Mouse (Mus musculus): ENCODE results near the gene Plxnc1. TPM values are rescaled to one million over a fixed set of nuclear protein-coding genes. Genes with fewer than 3 reads are reported as not detected.

Plxnc1 gene
- polyA plus RNA-seq, 1 experiment: 0.05 TPM

- no peaks in the 10 kb centered on the region for H3K79me2 ChIP-seq (ENCODE audit: control insufficient read depth, insufficient read depth)
- H3K4me3 ChIP-seq (ENCODE audit: insufficient read depth, poor library complexity, severe bottlenecking): no peak overlapping the region
- no peaks in the 10 kb centered on the region for H3K36me3 ChIP-seq (ENCODE audit: control insufficient read depth, insufficient read depth)
- H3ac ChIP-seq (ENCODE audit: control insufficient read depth, insufficient read length, low read depth): no peak overlapping the region
- no peak for TF ChIP-seq MYOG (IDR thresholded peaks at IDR 0.05; ENCODE audit: control insufficient read depth, extremely low read depth, insufficient read length)
- no peak for TF ChIP-seq MAX (IDR thresholded peaks at IDR 0.05)
- TF ChIP-seq FOSL1 (IDR thresholded peaks at IDR 0.05; ENCODE audit: insufficient read depth, low read length, poor library complexity, severe bottlenecking): no peak
- TF ChIP-seq CTCF (IDR thresholded peaks at IDR 0.05; ENCODE audit: control insufficient read depth, insufficient read depth, insufficient read length): no peak
- no peak for TF ChIP-seq MYOD1 (IDR thresholded peaks at IDR 0.05; ENCODE audit: control insufficient read depth, insufficient read length, low read depth)
- no peak for TF ChIP-seq USF1 (IDR thresholded peaks at IDR 0.05; ENCODE audit: low read depth)
- TF ChIP-seq CEBPB (IDR thresholded peaks at IDR 0.05; ENCODE audit: low read depth): no peak
- no peaks in the 10 kb centered on the region for H3K27me3 ChIP-seq (ENCODE audit: control insufficient read depth, insufficient read depth, insufficient read length)
- no peaks in the 10 kb centered on the region for H3K79me3 ChIP-seq (ENCODE audit: low read depth)
Observed at GRCm38 (mm10) chr10:94923337-94923762, 21.3 kb downstream of the Plxnc1 start.

GRCm38 (mm10) chr10:94922848-94923247, 21.8 kb downstream of the Plxnc1 start:
- Histone ChIP-seq H3K79me2 (ENCODE audit: control insufficient read depth, insufficient read depth) (no peaks in the 10 kb centered on the region), H3K79me3 (ENCODE audit: low read depth) (no peaks in the 10 kb centered on the region), H3ac (ENCODE audit: control insufficient read depth, insufficient read length, low read depth) (no peak overlapping the region), H3K27me3 (ENCODE audit: control insufficient read depth, insufficient read depth, insufficient read length) (no peaks in the 10 kb centered on the region), H3K4me3 (ENCODE audit: insufficient read depth, poor library complexity, severe bottlenecking) (no peak overlapping the region), H3K36me3 (ENCODE audit: control insufficient read depth, insufficient read depth) (no peaks in the 10 kb centered on the region)
- TF ChIP-seq CTCF (IDR thresholded peaks at IDR 0.05; ENCODE audit: control insufficient read depth, insufficient read depth, insufficient read length) (no peak), CEBPB (IDR thresholded peaks at IDR 0.05; ENCODE audit: low read depth) (no peak), MYOG (IDR thresholded peaks at IDR 0.05; ENCODE audit: control insufficient read depth, extremely low read depth, insufficient read length) (no peak), MYOD1 (IDR thresholded peaks at IDR 0.05; ENCODE audit: control insufficient read depth, insufficient read length, low read depth) (no peak), USF1 (IDR thresholded peaks at IDR 0.05; ENCODE audit: low read depth) (no peak), FOSL1 (IDR thresholded peaks at IDR 0.05; ENCODE audit: insufficient read depth, low read length, poor library complexity, severe bottlenecking) (no peak), MAX (IDR thresholded peaks at IDR 0.05) (no peak)

- Histone ChIP-seq H3ac (ENCODE audit: control insufficient read depth, insufficient read length, low read depth) (no peak overlapping the region), H3K79me2 (ENCODE audit: control insufficient read depth, insufficient read depth) (no peaks in the 10 kb centered on the region), H3K79me3 (ENCODE audit: low read depth) (no peaks in the 10 kb centered on the region), H3K36me3 (ENCODE audit: control insufficient read depth, insufficient read depth) (no peaks in the 10 kb centered on the region), H3K4me3 (ENCODE audit: insufficient read depth, poor library complexity, severe bottlenecking) (no peak overlapping the region), H3K27me3 (ENCODE audit: control insufficient read depth, insufficient read depth, insufficient read length) (no peaks in the 10 kb centered on the region)
- TF ChIP-seq CEBPB (IDR thresholded peaks at IDR 0.05; ENCODE audit: low read depth) (no peak), CTCF (IDR thresholded peaks at IDR 0.05; ENCODE audit: control insufficient read depth, insufficient read depth, insufficient read length) (no peak), FOSL1 (IDR thresholded peaks at IDR 0.05; ENCODE audit: insufficient read depth, low read length, poor library complexity, severe bottlenecking) (no peak), MYOG (IDR thresholded peaks at IDR 0.05; ENCODE audit: control insufficient read depth, extremely low read depth, insufficient read length) (no peak), MAX (IDR thresholded peaks at IDR 0.05) (no peak), USF1 (IDR thresholded peaks at IDR 0.05; ENCODE audit: low read depth) (no peak)
Observed at GRCm38 (mm10) chr10:94921751-94922150, 22.9 kb downstream of the Plxnc1 start.

- Histone ChIP-seq H3K79me2 (ENCODE audit: control insufficient read depth, insufficient read depth) (no peaks in the 10 kb centered on the region), H3K36me3 (ENCODE audit: control insufficient read depth, insufficient read depth) (no peaks in the 10 kb centered on the region), H3K79me3 (ENCODE audit: low read depth) (no peaks in the 10 kb centered on the region), H3K27me3 (ENCODE audit: control insufficient read depth, insufficient read depth, insufficient read length) (no peaks in the 10 kb centered on the region), H3ac (ENCODE audit: control insufficient read depth, insufficient read length, low read depth) (no peak overlapping the region), H3K4me3 (ENCODE audit: insufficient read depth, poor library complexity, severe bottlenecking) (no peak overlapping the region)
- no peak for TF ChIP-seq MYOG (IDR thresholded peaks at IDR 0.05; ENCODE audit: control insufficient read depth, extremely low read depth, insufficient read length)
- no peak for TF ChIP-seq MAX (IDR thresholded peaks at IDR 0.05)
- TF ChIP-seq FOSL1 (IDR thresholded peaks at IDR 0.05; ENCODE audit: insufficient read depth, low read length, poor library complexity, severe bottlenecking): no peak
- no peak for TF ChIP-seq CEBPB (IDR thresholded peaks at IDR 0.05; ENCODE audit: low read depth)
- TF ChIP-seq MYOD1 (IDR thresholded peaks at IDR 0.05; ENCODE audit: control insufficient read depth, insufficient read length, low read depth): no peak
- TF ChIP-seq USF1 (IDR thresholded peaks at IDR 0.05; ENCODE audit: low read depth): no peak
- no peak for TF ChIP-seq CTCF (IDR thresholded peaks at IDR 0.05; ENCODE audit: control insufficient read depth, insufficient read depth, insufficient read length)
Observed at GRCm38 (mm10) chr10:94920526-94920925, 24.1 kb downstream of the Plxnc1 start.

GRCm38 (mm10) chr10:94919960-94920359, 24.7 kb downstream of the Plxnc1 start:
- TF ChIP-seq MAX (IDR thresholded peaks at IDR 0.05) (no peak), MYOD1 (IDR thresholded peaks at IDR 0.05; ENCODE audit: control insufficient read depth, insufficient read length, low read depth) (no peak), USF1 (IDR thresholded peaks at IDR 0.05; ENCODE audit: low read depth) (no peak), MYOG (IDR thresholded peaks at IDR 0.05; ENCODE audit: control insufficient read depth, extremely low read depth, insufficient read length) (no peak), FOSL1 (IDR thresholded peaks at IDR 0.05; ENCODE audit: insufficient read depth, low read length, poor library complexity, severe bottlenecking) (no peak), CEBPB (IDR thresholded peaks at IDR 0.05; ENCODE audit: low read depth) (no peak), CTCF (IDR thresholded peaks at IDR 0.05; ENCODE audit: control insufficient read depth, insufficient read depth, insufficient read length) (no peak)
- no peak overlapping the region for H3K4me3 ChIP-seq (ENCODE audit: insufficient read depth, poor library complexity, severe bottlenecking)
- H3ac ChIP-seq (ENCODE audit: control insufficient read depth, insufficient read length, low read depth): no peak overlapping the region
- H3K27me3 ChIP-seq (ENCODE audit: control insufficient read depth, insufficient read depth, insufficient read length): no peaks in the 10 kb centered on the region
- no peaks in the 10 kb centered on the region for H3K36me3 ChIP-seq (ENCODE audit: control insufficient read depth, insufficient read depth)
- H3K79me2 ChIP-seq (ENCODE audit: control insufficient read depth, insufficient read depth): no peaks in the 10 kb centered on the region
- H3K79me3 ChIP-seq (ENCODE audit: low read depth): no peaks in the 10 kb centered on the region

- H3K79me2 ChIP-seq (ENCODE audit: control insufficient read depth, insufficient read depth): no peaks in the 10 kb centered on the region
Observed at GRCm38 (mm10) chr10:94919552-94919951, 25.1 kb downstream of the Plxnc1 start.

More at GRCm38 (mm10) chr10:94919552-94919951, 25.1 kb downstream of the Plxnc1 start:
- Histone ChIP-seq H3K27me3 (ENCODE audit: control insufficient read depth, insufficient read depth, insufficient read length) (no peaks in the 10 kb centered on the region), H3K79me3 (ENCODE audit: low read depth) (no peaks in the 10 kb centered on the region), H3K4me3 (ENCODE audit: insufficient read depth, poor library complexity, severe bottlenecking) (no peak overlapping the region), H3K36me3 (ENCODE audit: control insufficient read depth, insufficient read depth) (no peaks in the 10 kb centered on the region), H3ac (ENCODE audit: control insufficient read depth, insufficient read length, low read depth) (no peak overlapping the region)
- TF ChIP-seq MAX (IDR thresholded peaks at IDR 0.05): no peak
- TF ChIP-seq CEBPB (IDR thresholded peaks at IDR 0.05; ENCODE audit: low read depth): no peak
- TF ChIP-seq CTCF (IDR thresholded peaks at IDR 0.05; ENCODE audit: control insufficient read depth, insufficient read depth, insufficient read length): no peak
- no peak for TF ChIP-seq MYOD1 (IDR thresholded peaks at IDR 0.05; ENCODE audit: control insufficient read depth, insufficient read length, low read depth)
- TF ChIP-seq MYOG (IDR thresholded peaks at IDR 0.05; ENCODE audit: control insufficient read depth, extremely low read depth, insufficient read length): no peak
- no peak for TF ChIP-seq USF1 (IDR thresholded peaks at IDR 0.05; ENCODE audit: low read depth)

Measured in C2C12 (cell line).